Mouse (Mus musculus) cerebellum, adult 2 months (tissue): ENCODE results near the gene Tmem62.

Experiments
- CTCF ChIP-seq: fragments of 200-500 bp; IDR thresholded peaks from 2 replicates; pipeline ENCODE4 v1.5.1; 2011; ENCODE audit warnings: low read depth, mild to moderate bottlenecking, control low read depth, low read length, moderate library complexity, borderline replicate concordance; ENCODE audit not compliant: insufficient read depth
- POLR2A ChIP-seq: fragments of 200-500 bp; IDR thresholded peaks from 2 replicates; pipeline ENCODE4 v1.6.1; 2011; ENCODE audit warnings: low read length, control low read depth, borderline replicate concordance; ENCODE audit not compliant: insufficient read depth

DNA sequence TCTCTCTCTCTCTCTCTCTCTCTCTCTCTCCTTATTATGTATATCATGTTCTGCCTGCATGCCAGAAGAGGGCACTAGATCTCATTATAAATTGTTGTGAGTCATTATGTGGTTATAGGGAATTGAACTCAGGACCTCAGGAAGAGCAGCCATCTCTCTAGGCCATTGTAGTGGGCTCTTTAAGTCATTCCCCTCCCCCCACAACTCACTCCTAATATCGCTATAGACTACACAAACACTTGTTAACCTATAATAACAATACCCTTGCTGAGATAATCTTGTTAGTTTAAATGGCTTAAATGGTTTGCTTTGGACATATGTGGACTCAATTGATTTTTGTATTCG is 1.8 kb downstream of the Tmem62 start:
- TF ChIP-seq CTCF = no peak
- TF ChIP-seq POLR2A = no peak
